Mouse (Mus musculus) gastrocnemius, postnatal 25 days (tissue): ENCODE results near the gene Moxd1. TPM values are rescaled to one million over a fixed set of nuclear protein-coding genes. Genes with fewer than 3 reads are reported as not detected.

ENCODE experiments used
- total RNA-seq, 2 experiments: library from RNA; stranded (reverse); gene quantifications; 1 replicate in 1 of 2; 2 replicates in 1 of 2; pipeline ENCODE4 v1.2.3; 2021

Gene Moxd1
- total RNA-seq, 2 experiments from 2014 or later = 0.56 to 0.69 TPM

Other genes with a start within 250 kb of the Moxd1 start
- gene Taar6, start 237.9 kb upstream of the Moxd1 start, total RNA-seq = not detected
- not detected for gene Taar7a, start 230.0 kb upstream of the Moxd1 start, total RNA-seq
- not detected for gene Taar7b, start 223.6 kb upstream of the Moxd1 start, total RNA-seq
- not detected for gene Taar7d, start 196.3 kb upstream of the Moxd1 start, total RNA-seq
- not detected for gene Taar7e, start 185.9 kb upstream of the Moxd1 start, total RNA-seq
- gene Taar7f, start 174.0 kb upstream of the Moxd1 start, total RNA-seq = not detected
- not detected for gene Taar8a, start 147.0 kb upstream of the Moxd1 start, total RNA-seq
- not detected for gene Taar8b, start 131.2 kb upstream of the Moxd1 start, total RNA-seq
- gene Taar8c, start 121.6 kb upstream of the Moxd1 start, total RNA-seq = not detected
- gene Taar9, start 114.0 kb upstream of the Moxd1 start, total RNA-seq = not detected
- gene Stx7, start 74.2 kb upstream of the Moxd1 start, total RNA-seq = 10 to 100 TPM; 23.6 to 24.1 TPM